Mouse (Mus musculus) ovary, adult 2 months (tissue): Measurements from ENCODE around the gene Ddi2. TPM values are rescaled to one million over a fixed set of nuclear protein-coding genes. Genes with fewer than 3 reads are reported as not detected.

Source experiments
- polyA plus RNA-seq: library from polyadenylated mRNA; depleted of rRNA; stranded (reverse); fragments of >200 nt; gene quantifications from 2 replicates; pipeline ENCODE4 v1.2.3, GENCODE M21; 2012; rRNA removed

The Ddi2 gene
- 23.6 and 28.8 TPM in 2 replicates for polyA plus RNA-seq

DNA sequence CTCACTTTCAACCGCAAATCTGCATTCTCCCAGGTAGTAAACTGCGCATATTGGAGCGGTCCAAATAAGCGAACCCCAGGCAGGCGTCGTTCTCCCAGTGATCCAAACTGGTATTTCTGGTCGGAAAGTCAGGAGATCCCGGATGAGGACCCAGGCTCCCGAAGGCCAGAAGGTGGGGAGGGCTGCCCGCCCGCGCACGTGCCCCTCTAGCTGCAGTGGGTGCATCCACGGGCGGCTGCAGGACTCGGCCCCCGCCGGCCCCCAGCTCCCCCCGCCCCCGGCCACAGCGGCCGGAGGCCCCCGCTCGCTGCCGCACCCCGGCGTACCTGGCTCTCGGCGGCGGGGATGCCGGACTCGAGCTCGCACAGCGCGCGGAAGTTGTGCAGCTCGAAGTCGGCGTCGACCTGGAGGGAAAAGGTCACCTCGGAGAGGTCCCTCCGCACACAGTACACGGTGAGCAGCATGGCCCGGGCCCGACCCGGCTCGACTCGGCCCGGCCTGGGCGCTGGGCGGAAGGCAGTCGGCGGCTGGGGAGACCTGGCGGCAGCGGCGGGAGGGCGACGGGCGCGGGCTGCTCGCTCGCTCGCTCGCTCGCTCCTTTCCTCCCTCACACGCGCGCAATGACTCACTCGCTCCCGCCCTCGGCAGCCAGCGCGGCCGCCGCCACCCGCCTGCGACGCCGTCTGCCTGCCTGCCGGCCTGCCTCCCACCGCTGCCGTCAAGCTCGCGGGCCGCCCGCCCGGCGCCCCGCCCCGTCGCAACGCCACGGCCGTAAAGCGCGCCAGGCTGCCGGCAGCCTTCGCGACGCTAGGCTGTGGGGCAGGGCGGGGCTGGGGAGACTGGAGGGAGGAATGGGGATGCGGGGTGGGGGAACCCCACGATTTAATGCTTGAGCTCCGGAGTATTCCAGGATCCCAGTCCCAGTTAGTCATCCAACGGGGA lies at the start of gene Ddi2:
Gene Ddi2, minus strand, starts transcription at position 689 of the 942 bp plus-strand sequence.

DNA sequence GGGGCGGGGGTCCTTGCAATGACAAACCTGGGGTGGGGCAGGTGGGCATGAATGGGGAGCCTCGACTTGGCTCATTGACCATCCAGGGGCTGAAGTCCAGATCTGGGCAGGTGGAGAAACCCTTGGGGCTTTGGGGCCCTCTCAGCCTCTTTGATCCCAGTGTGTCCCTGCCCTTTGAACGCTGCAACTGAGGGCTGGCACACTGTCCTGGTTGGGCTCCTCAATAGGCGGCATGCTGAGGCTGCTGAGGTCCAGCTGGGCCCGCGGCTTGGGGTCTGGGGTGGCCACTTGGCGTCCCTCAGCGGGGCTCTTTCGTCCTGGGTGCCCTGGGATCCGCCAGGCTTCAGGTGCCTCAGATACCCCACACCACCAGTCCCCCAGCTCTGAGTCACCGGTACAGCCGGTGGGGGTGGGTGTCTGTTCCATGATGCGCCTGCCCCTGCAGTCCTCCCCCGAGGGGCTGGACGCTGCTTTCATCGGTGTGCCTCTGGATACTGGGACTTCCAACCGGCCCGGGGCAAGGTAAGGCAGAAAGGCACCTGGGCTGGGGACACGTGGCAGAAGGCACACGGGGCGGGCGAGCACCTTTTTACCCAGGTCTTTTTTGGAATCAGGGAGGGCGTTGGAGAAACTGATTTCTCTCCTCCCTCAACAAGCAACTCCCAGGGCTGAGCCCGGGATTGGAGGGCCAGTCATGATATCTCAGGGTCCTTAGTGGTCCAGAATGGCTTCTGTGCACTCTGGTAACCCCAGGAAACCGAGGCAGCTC lies 23.5 kb upstream of the Ddi2 start, which contains the start of gene Agmat:
Gene Agmat, plus strand, starts transcription at position 95 of the 769 bp plus-strand sequence.

DNA sequence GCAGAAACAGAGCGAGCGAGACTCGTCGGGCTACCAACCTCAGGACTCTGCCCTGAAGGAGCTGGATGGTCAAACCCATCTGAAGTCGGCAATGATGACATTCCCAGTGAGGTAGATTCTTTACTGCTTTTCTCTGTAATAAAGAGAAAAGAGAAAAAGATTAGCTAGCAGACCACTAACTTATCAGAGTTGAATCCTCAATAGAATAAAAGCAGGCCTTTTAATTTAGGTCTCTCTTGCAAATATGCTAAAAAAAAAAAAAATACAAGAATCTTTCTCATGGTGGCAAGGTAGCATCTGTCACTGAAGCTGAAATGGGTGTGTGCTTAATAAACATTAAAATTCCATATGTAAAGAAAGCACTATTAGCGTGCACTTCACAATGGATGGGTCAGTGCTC lies 37.7 kb downstream of the Ddi2 start, which contains the start of gene Rsc1a1:
Gene Rsc1a1, minus strand, starts transcription at position 101 of the 400 bp plus-strand sequence.

DNA sequence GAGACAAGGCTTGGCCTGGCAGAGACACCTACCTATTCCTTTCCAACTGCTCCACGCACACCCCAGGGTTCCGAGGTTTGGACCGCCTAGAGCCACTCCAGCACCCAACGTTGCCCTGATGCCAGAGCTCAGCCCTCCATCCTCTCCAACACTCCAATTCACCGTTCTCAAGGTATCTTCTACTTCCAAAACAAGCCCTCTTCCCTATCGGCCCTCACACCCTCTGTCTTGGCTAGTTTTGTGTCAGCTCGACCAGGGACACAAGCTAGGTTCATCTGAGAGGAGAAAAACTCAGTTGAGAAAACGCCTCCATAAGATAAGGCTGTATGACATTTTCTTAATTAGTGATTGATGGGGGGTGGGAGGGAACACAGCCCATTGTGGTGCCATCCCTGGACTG lies 58.4 kb downstream of the Ddi2 start, which contains the start of gene Plekhm2:
Gene Plekhm2, minus strand, starts transcription at position 101 of the 400 bp plus-strand sequence.

Other genes with a start within 250 kb of the Ddi2 start
- gene Spen, start 184.8 kb downstream of the Ddi2 start, polyA plus RNA-seq: 21.1 and 26.2 TPM in 2 replicates
- 38.7 and 43.2 TPM in 2 replicates for gene Fblim1, start 117.3 kb downstream of the Ddi2 start, polyA plus RNA-seq
- 2.5 and 2.9 TPM in 2 replicates for gene Tmem82, start 104.8 kb downstream of the Ddi2 start, polyA plus RNA-seq
- gene Slc25a34, start 99.6 kb downstream of the Ddi2 start, polyA plus RNA-seq: 5.1 and 5.5 TPM in 2 replicates
- 69.2 and 81.9 TPM in 2 replicates for gene Plekhm2, start 58.5 kb downstream of the Ddi2 start, polyA plus RNA-seq
- 10.4 and 14.6 TPM in 2 replicates for gene Rsc1a1, start 37.8 kb downstream of the Ddi2 start, polyA plus RNA-seq
- 0.53 and 0.86 TPM in 2 replicates for gene Agmat, start 23.3 kb upstream of the Ddi2 start, polyA plus RNA-seq
- gene Dnajc16, start 67.5 kb upstream of the Ddi2 start, polyA plus RNA-seq: 14.0 and 14.9 TPM in 2 replicates
- gene Casp9, start 70.2 kb upstream of the Ddi2 start, polyA plus RNA-seq: 31.5 and 38.1 TPM in 2 replicates
- gene Cela2a, start 102.7 kb upstream of the Ddi2 start, polyA plus RNA-seq: 6.7 and 13.2 TPM in 2 replicates
- gene Ctrc, start 122.9 kb upstream of the Ddi2 start, polyA plus RNA-seq: 0.29 and 0.70 TPM in 2 replicates
- gene Efhd2, start 151.5 kb upstream of the Ddi2 start, polyA plus RNA-seq: 83.2 and 92.9 TPM in 2 replicates